Mouse (Mus musculus) lung, postnatal 0 days (tissue): ENCODE measurements around the gene Rbm20.

Source experiments
- CTCF ChIP-seq: IDR thresholded peaks from 2 replicates; pipeline ENCODE4 v1.5.1; 2016; ENCODE audit warnings: antibody characterized with exemption, mild to moderate bottlenecking
- EP300 ChIP-seq: IDR thresholded peaks from 2 replicates; pipeline ENCODE4 v1.6.1; 2016; ENCODE audit warnings: antibody characterized with exemption, mild to moderate bottlenecking, control low read depth

DNA sequence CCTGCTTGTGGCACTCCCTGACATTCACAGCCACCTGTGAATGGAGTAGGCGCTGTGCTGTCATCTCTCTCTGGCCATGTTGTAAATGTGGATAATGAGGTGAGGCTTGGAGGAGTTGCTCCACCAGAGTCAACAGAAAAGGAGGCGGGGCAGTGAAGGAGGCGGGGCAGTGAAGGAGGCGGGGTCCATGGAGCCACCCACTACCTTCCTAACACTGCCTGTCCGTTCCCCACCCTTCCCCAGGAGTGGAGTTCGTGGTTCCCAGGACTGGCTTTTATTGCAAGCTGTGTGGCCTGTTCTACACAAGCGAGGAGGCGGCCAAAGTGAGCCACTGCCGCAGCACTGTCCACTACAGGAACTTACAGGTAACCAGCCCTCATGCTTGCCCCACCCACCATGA is 182.0 kb downstream of the Rbm20 start:
- no peak for TF ChIP-seq CTCF
- no peak for TF ChIP-seq EP300
